Mouse (Mus musculus): ENCODE results near the gene Ppan. TPM values are rescaled to one million over a fixed set of nuclear protein-coding genes. Genes with fewer than 3 reads are reported as not detected.
A peak's percentile ranks its signal among the peaks of the same experiment; 100 is the strongest.

Gene Ppan
- polyA plus RNA-seq, 2 experiments, result 82.7 to 147 TPM

DNA sequence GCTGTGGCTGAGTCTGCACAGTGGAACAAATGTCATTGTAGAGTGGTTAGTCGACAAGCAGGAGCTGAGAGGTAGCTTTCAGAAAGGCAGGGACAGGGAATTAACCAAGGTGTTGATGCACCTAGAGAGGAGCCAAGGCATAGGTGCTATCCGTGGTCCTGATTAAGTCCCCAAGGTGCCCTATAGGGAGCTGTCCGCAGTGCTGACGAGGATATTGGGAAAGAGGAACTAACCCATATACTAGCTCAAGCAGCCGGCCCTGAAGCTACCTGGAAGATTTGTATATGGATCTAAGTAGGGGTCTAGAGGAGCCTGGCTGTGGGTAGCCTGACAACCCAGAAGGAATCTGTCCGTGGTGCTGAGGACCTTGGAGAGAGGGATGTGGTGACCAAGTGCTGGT is 30.8 kb upstream of the Ppan start:
- H3K9ac ChIP-seq (ENCODE audit: low read depth, low read length, severe bottlenecking), result no peak overlapping the region
- H3K4me1 ChIP-seq (ENCODE audit: control insufficient read depth, insufficient read depth, low read length), result no peaks in the 10 kb centered on the region
- no peaks in the 10 kb centered on the region for H3K36me3 ChIP-seq (ENCODE audit: control insufficient read depth, insufficient read depth, low read length)
- ATAC-seq (ENCODE audit: low FRiP score, low read depth), result no peak
- TF ChIP-seq POLR2A (IDR thresholded peaks at IDR 0.05; ENCODE audit: borderline replicate concordance, extremely low read depth, insufficient read depth, insufficient read length), result no peak
- H3K9me3 ChIP-seq (ENCODE audit: control insufficient read depth, low read length), result no peaks in the 10 kb centered on the region
- DNase-seq (ENCODE audit: low spot score), result peak; percentile 83
- H3K27me3 ChIP-seq (ENCODE audit: control insufficient read depth, insufficient read depth, low read length), result no peaks in the 10 kb centered on the region
- H3K27ac ChIP-seq (replicated peaks; ENCODE audit: low read depth, low read length), result no peak overlapping the region
- H3K4me3 ChIP-seq (replicated peaks; ENCODE audit: low read length), result no peak overlapping the region
- 4% methylated on average over 6 of the region's 6 CpGs for WGBS
- H3K4me2 ChIP-seq (replicated peaks; ENCODE audit: low read depth, low read length, severe bottlenecking), result no peak overlapping the region

GRCm38 (mm10) chr9:20859926-20860325 is 28.0 kb upstream of the Ppan start:
- no peak overlapping the region for H3K27ac ChIP-seq (replicated peaks; ENCODE audit: low read depth, low read length)
- 53% methylated on average over 6 of the region's 6 CpGs for WGBS
- no peaks in the 10 kb centered on the region for H3K4me1 ChIP-seq (ENCODE audit: control insufficient read depth, insufficient read depth, low read length)
- ATAC-seq (ENCODE audit: low FRiP score, low read depth) (no peak), DNase-seq (ENCODE audit: low spot score) (no peak)
- no peak overlapping the region for H3K4me2 ChIP-seq (replicated peaks; ENCODE audit: low read depth, low read length, severe bottlenecking)
- H3K36me3 ChIP-seq (ENCODE audit: control insufficient read depth, insufficient read depth, low read length), result no peaks in the 10 kb centered on the region
- H3K4me3 ChIP-seq (replicated peaks; ENCODE audit: low read length), result no peak overlapping the region
- no peaks in the 10 kb centered on the region for H3K9me3 ChIP-seq (ENCODE audit: control insufficient read depth, low read length)
- no peaks in the 10 kb centered on the region for H3K27me3 ChIP-seq (ENCODE audit: control insufficient read depth, insufficient read depth, low read length)
- H3K9ac ChIP-seq (ENCODE audit: low read depth, low read length, severe bottlenecking), result no peak overlapping the region
- TF ChIP-seq POLR2A (IDR thresholded peaks at IDR 0.05; ENCODE audit: borderline replicate concordance, extremely low read depth, insufficient read depth, insufficient read length), result no peak

DNA sequence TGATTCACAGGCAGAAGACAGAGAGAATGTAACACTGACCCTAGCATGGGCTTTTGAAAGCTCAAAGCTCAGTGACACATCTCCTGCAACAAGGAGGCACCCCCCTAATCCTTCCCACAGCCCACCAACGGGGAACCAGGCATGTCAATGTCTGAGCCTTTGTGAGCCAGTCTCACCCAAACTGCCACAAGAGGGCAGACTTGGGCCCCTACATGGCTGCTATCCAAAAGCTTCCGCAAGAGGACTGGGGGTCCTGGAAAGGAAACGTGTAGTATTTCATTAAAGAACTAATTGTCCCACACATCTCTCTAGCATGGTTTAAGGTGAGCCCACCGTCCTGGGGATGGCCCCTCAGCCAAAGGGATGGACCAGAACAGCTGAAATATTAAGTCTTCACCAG is 26.2 kb upstream of the Ppan start:
- ATAC-seq (ENCODE audit: low FRiP score, low read depth) (no peak), DNase-seq (ENCODE audit: low spot score) (no peak)
- TF ChIP-seq POLR2A (IDR thresholded peaks at IDR 0.05; ENCODE audit: borderline replicate concordance, extremely low read depth, insufficient read depth, insufficient read length), result no peak
- H3K4me1 ChIP-seq (ENCODE audit: control insufficient read depth, insufficient read depth, low read length), result no peaks in the 10 kb centered on the region
- no peak overlapping the region for H3K4me3 ChIP-seq (replicated peaks; ENCODE audit: low read length)
- 0 out of 2 replicates have a peak, but pooled peaks cover under 1% of the 10 kb centered on the region for H3K27me3 ChIP-seq (ENCODE audit: control insufficient read depth, insufficient read depth, low read length)
- H3K9me3 ChIP-seq (ENCODE audit: control insufficient read depth, low read length), result no peaks in the 10 kb centered on the region
- H3K9ac ChIP-seq (ENCODE audit: low read depth, low read length, severe bottlenecking), result no peak overlapping the region
- H3K27ac ChIP-seq (replicated peaks; ENCODE audit: low read depth, low read length), result no peak overlapping the region
- 10% methylated on average over 4 of the region's 4 CpGs for WGBS
- no peak overlapping the region for H3K4me2 ChIP-seq (replicated peaks; ENCODE audit: low read depth, low read length, severe bottlenecking)
- no peaks in the 10 kb centered on the region for H3K36me3 ChIP-seq (ENCODE audit: control insufficient read depth, insufficient read depth, low read length)

GRCm38 (mm10) chr9:20862225-20862624 is 25.8 kb upstream of the Ppan start:
- DNase-seq (ENCODE audit: low spot score) (no peak), ATAC-seq (ENCODE audit: low FRiP score, low read depth) (no peak)
- H3K9me3 ChIP-seq (ENCODE audit: control insufficient read depth, low read length), result no peaks in the 10 kb centered on the region
- no peak overlapping the region for H3K9ac ChIP-seq (ENCODE audit: low read depth, low read length, severe bottlenecking)
- H3K4me3 ChIP-seq (replicated peaks; ENCODE audit: low read length), result no peak overlapping the region
- no peak for TF ChIP-seq POLR2A (IDR thresholded peaks at IDR 0.05; ENCODE audit: borderline replicate concordance, extremely low read depth, insufficient read depth, insufficient read length)
- H3K27me3 ChIP-seq (ENCODE audit: control insufficient read depth, insufficient read depth, low read length), result 0 out of 2 replicates have a peak, but pooled peaks cover 4% of the 10 kb centered on the region
- H3K27ac ChIP-seq (replicated peaks; ENCODE audit: low read depth, low read length), result no peak overlapping the region
- 62% methylated on average over 4 of the region's 4 CpGs for WGBS
- no peaks in the 10 kb centered on the region for H3K36me3 ChIP-seq (ENCODE audit: control insufficient read depth, insufficient read depth, low read length)
- no peak overlapping the region for H3K4me2 ChIP-seq (replicated peaks; ENCODE audit: low read depth, low read length, severe bottlenecking)
- H3K4me1 ChIP-seq (ENCODE audit: control insufficient read depth, insufficient read depth, low read length), result no peaks in the 10 kb centered on the region

DNA sequence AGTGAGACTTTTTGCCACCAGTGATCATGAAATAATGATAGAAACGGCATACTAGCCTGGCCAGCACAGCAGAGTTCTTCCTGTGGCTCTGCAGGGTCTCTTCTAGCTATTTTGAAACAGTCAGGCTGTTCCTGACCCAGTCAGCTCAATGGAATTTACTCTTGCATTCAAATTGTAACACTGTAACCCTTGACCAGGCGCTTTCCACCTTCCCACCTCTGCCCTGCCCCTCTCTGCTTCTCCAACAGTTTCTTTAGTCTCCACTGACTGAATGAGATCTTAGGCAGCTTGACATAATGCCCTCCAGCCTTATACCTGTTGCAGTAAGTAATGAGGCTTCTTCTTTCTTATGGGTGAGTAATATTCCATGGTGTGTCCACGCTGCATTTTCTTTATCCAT is 21.1 kb upstream of the Ppan start:
- DNase-seq (ENCODE audit: low spot score) (no peak), ATAC-seq (ENCODE audit: low FRiP score, low read depth) (no peak)
- Histone ChIP-seq H3K9me3 (ENCODE audit: control insufficient read depth, low read length) (no peaks in the 10 kb centered on the region), H3K4me3 (replicated peaks; ENCODE audit: low read length) (no peak overlapping the region), H3K9ac (ENCODE audit: low read depth, low read length, severe bottlenecking) (no peak overlapping the region), H3K27me3 (ENCODE audit: control insufficient read depth, insufficient read depth, low read length) (peaks cover 31% of the 10 kb centered on the region), H3K36me3 (ENCODE audit: control insufficient read depth, insufficient read depth, low read length) (no peaks in the 10 kb centered on the region), H3K4me2 (replicated peaks; ENCODE audit: low read depth, low read length, severe bottlenecking) (no peak overlapping the region), H3K4me1 (ENCODE audit: control insufficient read depth, insufficient read depth, low read length) (no peaks in the 10 kb centered on the region), H3K27ac (replicated peaks; ENCODE audit: low read depth, low read length) (no peak overlapping the region)
- TF ChIP-seq POLR2A (IDR thresholded peaks at IDR 0.05; ENCODE audit: borderline replicate concordance, extremely low read depth, insufficient read depth, insufficient read length), result no peak
- WGBS, result 54% methylated on average over 3 of the region's 3 CpGs
